Mouse (Mus musculus) mouse embryonic stem cell (cell line): ENCODE data around the gene Ccdc51.
"Not testable (repeated sequence)": the region's sequence is repeated elsewhere in the genome, so short reads cannot be mapped to it uniquely, and the experiment has no call there.

Experiments used
- in situ Hi-C, 2 experiments: fragments of 300-500 bp; cut with MboI; formaldehyde crosslinking; loops; 1 replicate in 1 of 2; 3 replicates in 1 of 2; pipeline ENCODE4 v1.14.3; 2019 to 2020; ENCODE audit warnings: low sequenced_read_pairs in 2 of 2, low pct_unique_long_range_greater_than_20kb in 1 of 2, mixed read lengths in 1 of 2; ENCODE audit not compliant: unreplicated experiment in 1 of 2

Ccdc51 gene

DNA sequence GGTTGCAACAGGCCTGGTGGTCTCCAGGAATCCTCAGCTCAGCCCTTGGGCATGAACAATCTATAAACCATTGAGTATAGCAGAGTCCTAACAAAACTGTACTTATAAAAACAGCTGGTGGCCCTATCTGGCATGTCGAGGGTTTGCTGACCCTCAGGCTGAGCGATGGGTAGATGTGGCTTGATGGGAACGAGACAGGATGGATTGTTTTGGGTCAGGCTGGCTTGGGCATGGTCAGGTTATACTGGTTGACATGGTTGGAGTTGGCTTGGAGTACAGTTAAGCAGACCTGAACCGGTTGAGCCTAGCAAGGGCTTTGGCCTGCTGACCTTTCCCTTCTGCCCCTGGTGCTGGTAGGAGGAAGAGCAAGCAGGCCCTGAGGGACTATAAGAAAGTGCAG, 28.8 kb downstream of the Ccdc51 start:
- in situ Hi-C loops: loop anchor here in 1 of 2 experiments (10.0 kb wide), 1 partner anchor 106 kb away; no protein-coding TSS in a partner anchor

GRCm38 (mm10) chr9:109111591-109111990, 29.3 kb downstream of the Ccdc51 start:
- in situ Hi-C loops: loop anchor here in 1 of 2 experiments (10.0 kb wide), 1 partner anchor 107 kb away; no protein-coding TSS in a partner anchor

GRCm38 (mm10) chr9:109113331-109113730, 31.0 kb downstream of the Ccdc51 start:
- in situ Hi-C loops: loop anchor here in 1 of 2 experiments (10.0 kb wide), 1 partner anchor 109 kb away; no protein-coding TSS in a partner anchor

DNA sequence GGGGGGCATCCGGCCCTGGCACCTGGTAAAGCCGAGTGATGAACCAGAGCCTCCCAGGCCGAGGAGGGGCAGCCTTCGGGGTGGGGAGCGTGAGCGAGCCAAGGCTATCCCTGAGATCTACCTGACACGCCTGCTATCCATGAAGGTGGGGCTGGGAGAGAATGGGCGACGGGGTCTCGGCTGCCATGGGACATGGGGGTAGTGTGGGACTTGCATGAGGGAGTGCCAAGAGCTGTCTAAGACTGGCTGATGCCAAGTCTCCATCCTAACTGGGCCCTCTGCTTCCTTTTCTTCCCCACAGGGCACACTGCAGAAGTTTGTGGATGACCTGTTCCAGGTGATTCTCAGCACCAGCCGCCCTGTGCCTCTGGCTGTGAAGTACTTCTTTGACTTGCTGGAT, 32.0 kb downstream of the Ccdc51 start:
- in situ Hi-C loops: loop anchor here in 1 of 2 experiments (10.0 kb wide), 1 partner anchor 109 kb away; no protein-coding TSS in a partner anchor

DNA sequence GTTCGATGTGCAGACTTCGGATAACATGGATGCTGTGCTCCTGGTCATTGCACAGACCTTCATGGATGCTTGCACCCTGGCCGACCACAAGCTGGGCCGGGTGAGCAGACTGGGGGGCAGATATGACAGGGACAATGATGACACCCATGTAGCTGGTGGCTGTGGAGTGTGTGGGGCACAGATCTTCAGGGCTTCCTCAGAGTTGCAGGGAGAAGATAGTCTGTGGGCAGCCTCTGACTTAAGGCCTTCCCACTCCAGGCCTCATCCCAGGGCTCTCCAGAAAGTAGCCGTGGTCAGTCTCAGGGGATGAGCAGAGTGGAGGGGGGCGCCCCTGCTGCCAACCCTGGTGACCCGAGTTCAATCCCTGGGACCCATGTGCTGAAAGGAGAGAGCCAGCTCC, 32.6 kb downstream of the Ccdc51 start:
- in situ Hi-C loops: loop anchor here in 1 of 2 experiments (10.0 kb wide), 1 partner anchor 110 kb away; no protein-coding TSS in a partner anchor

GRCm38 (mm10) chr9:109116205-109116604, 33.9 kb downstream of the Ccdc51 start:
- in situ Hi-C loops: loop anchor here in 1 of 2 experiments (10.0 kb wide), 1 partner anchor 111 kb away; no protein-coding TSS in a partner anchor

DNA sequence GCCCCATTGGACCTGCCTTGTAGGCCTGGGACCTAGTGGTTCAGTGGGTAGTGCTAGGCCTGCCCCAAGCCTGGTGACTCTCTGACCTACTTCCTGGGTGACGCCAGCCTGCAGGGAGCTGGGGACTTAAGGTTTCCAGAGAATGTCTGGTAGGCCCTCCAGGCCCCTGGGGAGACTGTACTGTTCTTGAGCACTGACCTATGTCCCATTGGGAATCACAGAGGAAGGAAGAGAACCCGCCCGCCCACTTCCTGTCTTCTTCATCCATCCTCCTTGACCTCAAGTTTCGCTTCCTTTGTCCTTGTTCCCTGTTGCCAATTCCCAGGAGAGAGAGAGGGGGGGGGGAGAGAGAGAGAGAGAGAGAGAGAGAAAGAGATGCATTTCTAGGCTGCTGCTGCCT, 35.8 kb downstream of the Ccdc51 start:
- in situ Hi-C loops: loop anchor here in 1 of 2 experiments (10.0 kb wide), 1 partner anchor 113 kb away; no protein-coding TSS in a partner anchor

DNA sequence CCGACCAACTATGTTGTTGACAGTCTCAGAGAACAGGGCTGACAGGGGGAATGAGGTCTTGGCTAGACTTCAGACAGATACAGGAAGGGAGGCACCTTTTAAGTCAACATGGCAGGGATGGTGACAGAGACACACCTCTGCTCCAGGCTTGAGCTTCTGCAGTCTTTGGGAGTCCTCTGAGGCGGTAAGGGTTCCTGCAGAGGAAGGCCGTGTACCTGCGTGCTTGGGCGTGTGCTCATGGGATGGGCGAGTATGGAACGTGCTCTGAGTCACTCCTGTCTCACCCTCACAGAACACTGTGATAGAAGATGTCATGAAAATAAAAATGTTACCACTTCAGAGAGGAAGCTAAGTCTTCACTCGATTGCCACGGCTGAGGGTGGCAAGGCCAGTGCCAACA, 37.3 kb downstream of the Ccdc51 start:
- in situ Hi-C loops: loop anchor here in 1 of 2 experiments (10.0 kb wide), 1 partner anchor 115 kb away; no protein-coding TSS in a partner anchor

GRCm38 (mm10) chr9:109120956-109121355, 38.7 kb downstream of the Ccdc51 start:
- in situ Hi-C loops: no loop called here

- in situ Hi-C loops: no loop called here
Measured at GRCm38 (mm10) chr9:109122553-109123085, 40.3 kb downstream of the Ccdc51 start.

DNA sequence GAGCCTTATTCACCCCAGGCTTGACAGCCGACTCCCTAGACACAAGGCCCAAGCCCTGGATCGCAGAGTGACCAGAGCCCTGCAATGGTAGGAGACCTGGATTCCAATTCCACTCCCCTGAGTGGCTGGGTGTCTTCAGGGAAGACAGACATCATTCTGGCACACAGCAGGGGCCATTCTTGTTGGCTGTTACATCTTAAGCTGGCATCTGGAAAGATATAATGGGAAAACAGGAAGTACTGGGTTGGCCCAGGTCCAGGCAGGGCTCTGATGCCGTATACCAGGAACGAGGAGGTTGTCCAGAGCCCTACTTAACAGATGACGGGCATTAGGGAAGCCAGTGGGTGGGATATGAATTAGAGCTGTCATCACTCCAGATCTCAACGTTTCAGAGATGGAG, 41.0 kb downstream of the Ccdc51 start:
- in situ Hi-C loops: no loop called here

- in situ Hi-C loops: no loop called here
Measured at GRCm38 (mm10) chr9:109124164-109124563, 41.9 kb downstream of the Ccdc51 start.

GRCm38 (mm10) chr9:109125043-109125442, 42.8 kb downstream of the Ccdc51 start:
- in situ Hi-C loops: no loop called here

GRCm38 (mm10) chr9:109125481-109125880, 43.2 kb downstream of the Ccdc51 start:
- in situ Hi-C loops: no loop called here

- in situ Hi-C loops: no loop called here
Measured at GRCm38 (mm10) chr9:109127076-109127475, 44.8 kb downstream of the Ccdc51 start.

- in situ Hi-C loops: no loop called here
Measured at GRCm38 (mm10) chr9:109128211-109128610, 45.9 kb downstream of the Ccdc51 start.

DNA sequence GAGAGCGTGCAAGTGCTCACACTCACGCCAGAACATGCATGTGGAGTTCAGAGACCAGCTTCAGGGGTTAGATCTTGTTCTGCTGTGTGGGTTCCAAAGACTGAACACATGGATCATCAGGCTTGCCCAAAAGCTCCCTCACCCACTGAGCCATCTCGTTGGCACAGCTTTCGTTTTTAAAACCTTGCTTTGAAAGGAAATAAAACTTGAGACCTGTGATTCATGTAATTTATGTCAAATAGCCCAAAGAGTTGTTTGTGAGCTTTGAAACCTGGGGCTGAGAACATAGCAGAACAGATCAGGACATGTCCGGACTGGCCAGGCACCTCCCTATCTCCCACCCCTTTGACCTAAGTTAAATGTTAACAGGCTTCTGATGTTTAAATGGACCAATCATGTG, 47.8 kb downstream of the Ccdc51 start:
- in situ Hi-C loops: no loop called here

DNA sequence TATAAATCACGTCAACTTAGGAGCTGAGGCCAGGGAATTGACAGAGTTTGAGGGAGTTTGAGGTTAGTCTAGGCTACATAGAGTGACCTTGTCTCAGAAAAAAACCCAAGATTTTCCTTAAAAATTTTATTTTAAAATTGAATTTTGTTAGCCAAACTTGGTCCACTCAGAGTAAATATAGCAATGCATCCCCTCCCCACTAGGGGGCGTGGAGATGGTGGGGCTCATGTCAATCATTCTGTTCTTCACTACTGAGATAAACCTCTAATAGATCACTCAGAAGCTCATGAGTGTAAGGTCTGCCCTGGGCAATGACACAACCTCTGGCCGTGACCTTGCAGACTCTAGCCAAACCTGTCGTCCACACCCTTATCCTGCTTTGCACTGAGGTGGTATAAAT, 58.1 kb downstream of the Ccdc51 start:
- in situ Hi-C loops: not testable (repeated sequence)
